Mouse (Mus musculus) CH12.LX (cell line): ENCODE data around the gene D10Wsu102e. TPM values are rescaled to one million over a fixed set of nuclear protein-coding genes. Genes with fewer than 3 reads are reported as not detected.

Experiments used
- DNase-seq: peaks from one replicate; pipeline ENCODE4 v3.0.0-alpha.2; 2013; ENCODE audit errors: extremely low read depth
- H3K27ac ChIP-seq: 2 replicates; pipeline ENCODE4 v1.5.1; 2012; ENCODE audit warnings: low read depth, mild to moderate bottlenecking, control low read depth, moderate library complexity; ENCODE audit not compliant: insufficient read depth
- H3K27me3 ChIP-seq: replicated peaks from 2 replicates; pipeline ENCODE3; 2012; ENCODE audit warnings: inconsistent platforms
- H3K36me3 ChIP-seq, 2 experiments: replicated peaks in 1 of 2; 2 replicates each; pipeline versions ENCODE3 to v1.6.1; 2012; ENCODE audit warnings: inconsistent platforms in 1 of 2, low read length in 1 of 2, mild to moderate bottlenecking in 1 of 2, mixed read lengths in 1 of 2, moderate library complexity in 1 of 2; ENCODE audit not compliant: control insufficient read depth in 1 of 2, insufficient read depth in 1 of 2
- H3K4me1 ChIP-seq, 2 experiments: 2 replicates each; pipeline ENCODE4 v1.6.1; 2012; ENCODE audit warnings: inconsistent platforms in 1 of 2, moderate library complexity in 1 of 2; ENCODE audit not compliant: insufficient read depth in 2 of 2, control insufficient read depth in 1 of 2
- H3K4me2 ChIP-seq: 2 replicates; pipeline ENCODE4 v1.6.1; 2012; ENCODE audit warnings: low read depth, mild to moderate bottlenecking, control low read depth; ENCODE audit not compliant: poor library complexity, insufficient read depth, severe bottlenecking
- H3K4me3 ChIP-seq, 3 experiments: fragments of 150-350 bp in 1 of 3; sonication (generic) in 1 of 3; replicated peaks in 1 of 3; 2 replicates each; pipeline versions ENCODE3 to v1.5.1; 2011 to 2012; ENCODE audit warnings: low read depth in 2 of 3, low read length in 2 of 3, mild to moderate bottlenecking in 2 of 3, moderate library complexity in 2 of 3, control low read depth in 1 of 3, improper control_type of control experiment in 1 of 3, inconsistent platforms in 1 of 3, mixed read lengths in 1 of 3; ENCODE audit not compliant: poor library complexity in 1 of 3
- H3K79me2 ChIP-seq: replicated peaks from 2 replicates; pipeline ENCODE4 v1.6.1; 2012; ENCODE audit warnings: mild to moderate bottlenecking, moderate library complexity; ENCODE audit not compliant: control insufficient read depth, poor library complexity, insufficient read depth, severe bottlenecking; ENCODE audit errors: extremely low read depth
- H3K9ac ChIP-seq: 2 replicates; pipeline ENCODE4 v1.6.1; 2012; ENCODE audit warnings: low read depth, mild to moderate bottlenecking, control low read depth, moderate library complexity; ENCODE audit not compliant: insufficient read depth
- H3K9me3 ChIP-seq: replicated peaks from 2 replicates; pipeline ENCODE3; 2012; ENCODE audit warnings: low read length, inconsistent platforms, mixed read lengths
- BHLHE40 ChIP-seq: IDR thresholded peaks from 2 replicates; pipeline ENCODE4 v1.6.1; 2011; ENCODE audit warnings: mild to moderate bottlenecking, low read depth, low read length, improper control_type of control experiment
- CHD1 ChIP-seq: IDR thresholded peaks from 2 replicates; pipeline ENCODE4 v1.6.1; 2012; ENCODE audit warnings: low read depth, low read length, improper control_type of control experiment, inconsistent platforms
- CTCF ChIP-seq, 2 experiments: IDR thresholded peaks in 1 of 2; conservative IDR thresholded peaks in 1 of 2; 2 replicates each; pipeline ENCODE4 v1.5.1; 2011 to 2012; ENCODE audit warnings: low read depth in 2 of 2, low read length in 2 of 2, improper control_type of control experiment in 1 of 2, inconsistent platforms in 1 of 2, mild to moderate bottlenecking in 1 of 2, moderate library complexity in 1 of 2
- E2F4 ChIP-seq: IDR thresholded peaks from 2 replicates; pipeline ENCODE4 v1.6.1; 2011; ENCODE audit warnings: low read depth, low read length, improper control_type of control experiment; ENCODE audit not compliant: insufficient replicate concordance
- EP300 ChIP-seq: IDR thresholded peaks from 2 replicates; pipeline ENCODE4 v1.6.1; 2011; ENCODE audit warnings: low read length, improper control_type of control experiment
- JUN ChIP-seq: IDR thresholded peaks from 2 replicates; pipeline ENCODE4 v1.6.1; 2011; ENCODE audit warnings: low read depth, mild to moderate bottlenecking, low read length, improper control_type of control experiment, moderate library complexity; ENCODE audit not compliant: insufficient read depth
- JUND ChIP-seq: conservative IDR thresholded peaks from 2 replicates; pipeline ENCODE4 v1.6.1; 2011; ENCODE audit warnings: low read depth, low read length, improper control_type of control experiment
- KAT2A ChIP-seq: IDR thresholded peaks from 2 replicates; pipeline ENCODE4 v1.6.1; 2012; ENCODE audit warnings: low read length, improper control_type of control experiment, inconsistent platforms; ENCODE audit not compliant: insufficient replicate concordance
- MAX ChIP-seq: IDR thresholded peaks from 2 replicates; pipeline ENCODE4 v1.6.1; 2011; ENCODE audit warnings: low read length, improper control_type of control experiment
- MEF2A ChIP-seq: IDR thresholded peaks from 2 replicates; pipeline ENCODE4 v1.6.1; 2014; ENCODE audit warnings: low read depth, mild to moderate bottlenecking, inconsistent platforms, low read length, improper control_type of control experiment, borderline replicate concordance
- MYC ChIP-seq: IDR thresholded peaks from 2 replicates; pipeline ENCODE4 v1.6.1; 2011; ENCODE audit warnings: low read depth, mild to moderate bottlenecking, improper control_type of control experiment, low read length
- NRF1 ChIP-seq: IDR thresholded peaks from 2 replicates; pipeline ENCODE4 v1.6.1; 2014; ENCODE audit warnings: low read depth, mild to moderate bottlenecking, inconsistent platforms, low read length, improper control_type of control experiment, moderate library complexity
- PAX5 ChIP-seq: IDR thresholded peaks from 2 replicates; pipeline ENCODE4 v1.6.1; 2012; ENCODE audit warnings: low read length, inconsistent platforms, mixed read lengths
- POLR2A ChIP-seq: IDR thresholded peaks from 2 replicates; pipeline ENCODE4 v1.6.1; 2011; ENCODE audit warnings: low read depth, mild to moderate bottlenecking, improper control_type of control experiment, low read length
- RAD21 ChIP-seq: IDR thresholded peaks from 2 replicates; pipeline ENCODE4 v1.6.1; 2011; ENCODE audit warnings: low read depth, mild to moderate bottlenecking, low read length, improper control_type of control experiment, moderate library complexity
- SIN3A ChIP-seq: IDR thresholded peaks from 2 replicates; pipeline ENCODE4 v1.6.1; 2012; ENCODE audit warnings: low read length, improper control_type of control experiment, inconsistent platforms
- TCF12 ChIP-seq: IDR thresholded peaks from 2 replicates; pipeline ENCODE4 v1.6.1; 2014; ENCODE audit warnings: low read depth, mild to moderate bottlenecking, inconsistent platforms, low read length, improper control_type of control experiment
- USF1 ChIP-seq: IDR thresholded peaks from 2 replicates; pipeline ENCODE4 v1.6.1; 2014; ENCODE audit warnings: low read depth, mild to moderate bottlenecking, inconsistent platforms, low read length, improper control_type of control experiment
- ZKSCAN1 ChIP-seq: IDR thresholded peaks from 2 replicates; pipeline ENCODE4 v1.6.1; 2012; ENCODE audit warnings: low read depth, inconsistent platforms, low read length, improper control_type of control experiment, borderline replicate concordance
- dilution Hi-C: fragments of 300-500 bp; cut with MboI; formaldehyde crosslinking; loops from 2 replicates; pipeline ENCODE4 v1.14.3; 2020; ENCODE audit warnings: low sequenced_read_pairs; ENCODE audit not compliant: extremely low pct_unique_long_range_greater_than_20kb, extremely low pct_ligation_motif_present
- in situ Hi-C: fragments of 300-500 bp; cut with MboI; formaldehyde crosslinking; loops from 3 replicates; pipeline ENCODE4 v1.14.3; 2019; ENCODE audit warnings: low sequenced_read_pairs, low pct_ligation_motif_present, low pct_unique_long_range_greater_than_20kb, mixed read lengths
- polyA plus RNA-seq: library from polyadenylated mRNA; unstranded; fragments of >175 nt; gene quantifications from 2 replicates; pipeline ENCODE4 v1.2.1, GENCODE M21; 2012; ENCODE audit warnings: low read depth; ENCODE audit not compliant: insufficient read length
- total RNA-seq, 2 experiments: library from RNA; depleted of rRNA; stranded (reverse); fragments of 300-350 nt in 1 of 2; fragments of >200 nt in 1 of 2; gene quantifications; 2 replicates each; pipeline ENCODE4 v1.2.3; 2012 to 2014

The D10Wsu102e gene
- total and polyA plus RNA-seq, 3 experiments, result 1.0 to 1.6 (median 1.6) TPM

- DNase-seq, result no peak
- Histone ChIP-seq H3K4me3 (no peak overlapping the region), H3K79me2 (no peaks in the 10 kb centered on the region), H3K36me3 (no peaks in the 10 kb centered on the region), H3K27ac (no peak overlapping the region), H3K4me1 (peaks cover 2 to 36% of the 10 kb centered on the region in 2 experiments; a peak in 2 of 4 replicates), H3K27me3 (no peaks in the 10 kb centered on the region), H3K4me2 (no peak overlapping the region), H3K9me3 (no peaks in the 10 kb centered on the region), H3K9ac (no peak overlapping the region)
- TF ChIP-seq CTCF (conservative IDR thresholded peaks at IDR 0.05 in 1 of 2, IDR thresholded peaks at IDR 0.05 in 1 of 2; ENCODE audit: low read depth in 2 of 2, low read length in 2 of 2) (no peak), KAT2A (no peak), BHLHE40 (no peak)
- in situ Hi-C loops (no loop called here), dilution Hi-C loops (no loop called here)
Measured at GRCm38 (mm10) chr10:83325903-83326302, 34.1 kb upstream of the D10Wsu102e start.

GRCm38 (mm10) chr10:83326648-83327285 lies 33.3 kb upstream of the D10Wsu102e start:
- Histone ChIP-seq H3K4me2 (no peak overlapping the region), H3K27me3 (no peaks in the 10 kb centered on the region), H3K4me1 (peaks cover 0 to 36% of the 10 kb centered on the region in 2 experiments; a peak in 2 of 4 replicates), H3K36me3 (no peaks in the 10 kb centered on the region), H3K4me3 (no peak overlapping the region), H3K27ac (no peak overlapping the region), H3K9me3 (no peaks in the 10 kb centered on the region), H3K79me2 (no peaks in the 10 kb centered on the region), H3K9ac (no peak overlapping the region)
- in situ Hi-C loops (no loop called here), dilution Hi-C loops (no loop called here)
- no peak for TF ChIP-seq JUND
- TF ChIP-seq MAX, result no peak
- no peak for TF ChIP-seq MEF2A
- no peak for TF ChIP-seq KAT2A
- no peak for TF ChIP-seq PAX5
- TF ChIP-seq POLR2A, result no peak
- no peak for DNase-seq

- H3K36me3 ChIP-seq, result no peaks in the 10 kb centered on the region
- no peak for TF ChIP-seq RAD21
- no peak for TF ChIP-seq ZKSCAN1
- TF ChIP-seq CHD1, result no peak
- no peak for TF ChIP-seq USF1
- no peak for TF ChIP-seq TCF12
- no peak for TF ChIP-seq MYC
- TF ChIP-seq JUN, result no peak
- no peak for TF ChIP-seq E2F4
- TF ChIP-seq SIN3A, result no peak
- TF ChIP-seq NRF1, result no peak
- no peak for TF ChIP-seq KAT2A
- no peak for TF ChIP-seq BHLHE40
- TF ChIP-seq EP300, result no peak
- TF ChIP-seq, all 38 proteins: peak for 0
- H3K9ac ChIP-seq, result no peak overlapping the region
- dilution Hi-C loops, result no loop called here
- no peaks in the 10 kb centered on the region for H3K9me3 ChIP-seq
- in situ Hi-C loops, result no loop called here
- H3K4me3 ChIP-seq, result no peak overlapping the region
- H3K4me1 ChIP-seq, result peaks cover 5 to 37% of the 10 kb centered on the region in 2 experiments; a peak in 3 of 4 replicates
- no peak overlapping the region for H3K27ac ChIP-seq
- no peak for DNase-seq
- no peak overlapping the region for H3K4me2 ChIP-seq
- no peaks in the 10 kb centered on the region for H3K27me3 ChIP-seq
- H3K79me2 ChIP-seq, result no peaks in the 10 kb centered on the region
Measured at GRCm38 (mm10) chr10:83328791-83329190, 31.2 kb upstream of the D10Wsu102e start.
